Mouse (Mus musculus): ENCODE data around the gene Hsph1. TPM values are rescaled to one million over a fixed set of nuclear protein-coding genes. Genes with fewer than 3 reads are reported as not detected.

Gene Hsph1
- 19.1 and 27.7 TPM in 2 replicates for polyA plus RNA-seq (2015; fragmentation: Nextera tagmentation; extraction: Ambion mirVana)

- DNase-seq (ENCODE audit: low spot score), result peak; percentile 98
These were observed at the start of gene Hsph1 for GRCm38 (mm10) chr5:149636075-149636920. Gene Hsph1 (minus strand): TSS chr5:149636376.

GRCm38 (mm10) chr5:149680946-149681345 lies 44.8 kb upstream of the Hsph1 start:
- DNase-seq (ENCODE audit: low spot score), result no peak

- no peak for DNase-seq (ENCODE audit: low spot score)
These were observed 43.7 kb upstream of the Hsph1 start for GRCm38 (mm10) chr5:149679886-149680285.

- DNase-seq (ENCODE audit: low spot score), result no peak
These were observed 43.2 kb upstream of the Hsph1 start for GRCm38 (mm10) chr5:149679362-149679761.

- no peak for DNase-seq (ENCODE audit: low spot score)
These were observed 42.8 kb upstream of the Hsph1 start for GRCm38 (mm10) chr5:149678990-149679348.

- DNase-seq (ENCODE audit: low spot score), result peak; percentile 86
These were observed 42.2 kb upstream of the Hsph1 start, which contains the start of gene B3glct for GRCm38 (mm10) chr5:149678100-149678989. Gene B3glct (plus strand): TSS chr5:149678230.

- no peak for DNase-seq (ENCODE audit: low spot score)
These were observed 41.0 kb upstream of the Hsph1 start for GRCm38 (mm10) chr5:149677196-149677595.

GRCm38 (mm10) chr5:149663417-149663816 lies 27.2 kb upstream of the Hsph1 start:
- DNase-seq (ENCODE audit: low spot score), result no peak

- DNase-seq (ENCODE audit: low spot score), result no peak
These were observed 26.8 kb upstream of the Hsph1 start for GRCm38 (mm10) chr5:149662980-149663379.

GRCm38 (mm10) chr5:149661428-149661827 lies 25.3 kb upstream of the Hsph1 start:
- no peak for DNase-seq (ENCODE audit: low spot score)

- DNase-seq (ENCODE audit: low spot score), result no peak
These were observed 23.2 kb upstream of the Hsph1 start for GRCm38 (mm10) chr5:149659414-149659780.

GRCm38 (mm10) chr5:149658741-149659413 lies 22.7 kb upstream of the Hsph1 start:
- no peak for DNase-seq (ENCODE audit: low spot score)

GRCm38 (mm10) chr5:149658022-149658421 lies 21.8 kb upstream of the Hsph1 start:
- no peak for DNase-seq (ENCODE audit: low spot score)

GRCm38 (mm10) chr5:149655636-149656035 lies 19.5 kb upstream of the Hsph1 start:
- no peak for DNase-seq (ENCODE audit: low spot score)

GRCm38 (mm10) chr5:149650179-149650553 lies 14.0 kb upstream of the Hsph1 start:
- DNase-seq (ENCODE audit: low spot score), result no peak

- no peak for DNase-seq (ENCODE audit: low spot score)
These were observed 13.5 kb upstream of the Hsph1 start for GRCm38 (mm10) chr5:149649499-149650178.

GRCm38 (mm10) chr5:149648895-149649406 lies 12.8 kb upstream of the Hsph1 start:
- no peak for DNase-seq (ENCODE audit: low spot score)

GRCm38 (mm10) chr5:149648196-149648595 lies 12.0 kb upstream of the Hsph1 start:
- no peak for DNase-seq (ENCODE audit: low spot score)

GRCm38 (mm10) chr5:149647367-149648115 lies 11.4 kb upstream of the Hsph1 start:
- no peak for DNase-seq (ENCODE audit: low spot score)
